Mouse (Mus musculus): ENCODE results near the gene Ccni. TPM values are rescaled to one million over a fixed set of nuclear protein-coding genes. Genes with fewer than 3 reads are reported as not detected.

The Ccni gene
- 48.4 and 50.8 TPM in 2 replicates for polyA plus RNA-seq (2015; fragmentation: Nextera tagmentation; extraction: Ambion mirVana)

DNA sequence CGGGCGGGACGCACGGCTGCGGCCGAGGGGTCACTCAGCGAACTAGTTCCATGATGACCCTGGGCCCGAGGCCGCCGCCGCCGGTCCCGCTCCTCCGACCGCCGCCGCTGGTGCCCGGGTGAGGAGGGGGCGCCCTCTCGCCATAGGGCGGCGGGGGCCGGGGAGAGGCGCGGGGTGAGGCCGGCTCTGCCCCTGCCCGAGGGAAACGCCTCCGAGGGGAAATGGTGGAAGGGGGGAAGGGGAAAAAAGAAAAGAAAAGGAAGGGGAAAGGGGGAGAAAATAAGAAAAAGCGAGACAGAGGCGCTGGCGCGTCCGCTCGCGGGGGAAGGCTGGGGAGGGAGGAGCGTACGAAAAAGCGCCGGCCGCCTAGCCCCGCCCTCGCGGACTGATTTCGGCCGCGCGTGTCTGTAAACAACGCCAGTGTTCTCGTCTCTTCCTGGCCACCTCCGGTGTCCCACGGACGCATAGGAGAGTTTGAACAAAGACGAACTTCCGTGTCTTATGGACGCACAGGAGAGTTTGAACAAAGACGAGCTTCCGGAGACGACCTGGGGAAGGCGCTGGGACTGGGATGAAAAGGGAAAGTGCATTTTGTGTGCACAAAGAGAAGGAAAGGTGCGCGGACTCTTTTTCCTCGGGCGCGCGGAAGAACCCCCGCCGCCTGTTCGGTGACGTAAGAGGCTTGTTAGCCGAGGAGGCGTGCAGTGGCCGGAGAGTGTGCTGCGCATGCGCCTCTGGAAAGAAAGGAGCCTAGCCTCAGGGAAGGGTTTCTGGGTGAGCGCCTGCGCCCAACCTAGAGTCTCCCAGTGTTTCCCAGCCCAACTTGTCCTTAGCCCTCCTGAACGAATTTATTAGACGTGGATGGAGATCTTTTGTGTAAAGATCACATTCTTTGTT is at the start of gene Ccni, which contains the start of gene 2010109A12Rik:
Ccni (minus strand) TSS at position 387 of the 897 bp plus-strand sequence.
2010109A12Rik (plus strand) TSS at position 410 of the 897 bp plus-strand sequence.
- Histone ChIP-seq H3K27ac (replicated peaks) (peak within 1 kb of the TSS; percentile 89), H3K36me3 (ENCODE audit: control insufficient read depth, insufficient read depth, low read length) (no peaks in the 10 kb centered on the region), H3K9me3 (ENCODE audit: control insufficient read depth, low read length) (no peaks in the 10 kb centered on the region), H3K9ac (ENCODE audit: low read length) (peak within 1 kb of the TSS; percentile 86), H3K27me3 (ENCODE audit: control insufficient read depth, insufficient read depth, low read length) (no peaks in the 10 kb centered on the region), H3K4me3 (ENCODE audit: low read depth, low read length) (peak within 1 kb of the TSS; percentile 95), H3K4me2 (replicated peaks; ENCODE audit: low read depth) (peak within 1 kb of the TSS; percentile 67), H3K4me1 (replicated peaks; ENCODE audit: control insufficient read depth, insufficient read depth) (no peaks in the 10 kb centered on the region)
- peak; percentile 94 for DNase-seq (ENCODE audit: low spot score)
- TF ChIP-seq CTCF (IDR thresholded peaks at IDR 0.05; ENCODE audit: low read depth) (no peak), EP300 (optimal IDR thresholded peaks at IDR 0.05) (peak; percentile 83)
- ATAC-seq (ENCODE audit: low FRiP score, low TSS enrichment): peak; percentile 97
- whole genome bisulfite sequencing: under 1% methylated on average over 73 of the region's 79 CpGs

DNA sequence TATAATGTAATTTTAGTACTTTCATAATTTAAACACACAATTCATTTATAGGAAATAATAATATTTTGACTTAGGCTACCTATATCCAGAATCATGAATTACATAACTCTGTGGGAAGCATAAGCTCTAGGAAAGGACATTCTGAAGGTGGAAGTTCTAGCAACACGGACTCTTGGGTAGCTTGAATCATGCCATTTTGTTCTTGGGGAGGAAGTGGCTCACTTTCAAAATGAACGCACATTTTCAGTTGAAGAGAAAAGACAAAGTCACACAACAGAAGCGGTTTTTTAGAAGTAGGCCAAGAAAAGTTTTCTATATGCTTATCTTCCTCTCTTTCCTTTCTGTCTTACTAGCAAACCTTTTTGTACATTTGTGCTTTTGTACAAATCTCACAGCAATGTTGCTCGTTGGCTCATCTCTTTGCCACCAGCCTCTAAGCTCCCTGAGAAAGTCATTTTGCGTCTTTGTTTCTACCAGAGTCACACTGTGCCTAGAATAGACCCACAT is 49.5 kb upstream of the Ccni start:
- Histone ChIP-seq H3K36me3 (ENCODE audit: control insufficient read depth, insufficient read depth, low read length) (no peaks in the 10 kb centered on the region), H3K4me1 (replicated peaks; ENCODE audit: control insufficient read depth, insufficient read depth) (no peaks in the 10 kb centered on the region), H3K4me2 (replicated peaks; ENCODE audit: low read depth) (no peak overlapping the region), H3K9me3 (ENCODE audit: control insufficient read depth, low read length) (no peaks in the 10 kb centered on the region), H3K27ac (replicated peaks) (no peak overlapping the region), H3K9ac (ENCODE audit: low read length) (no peak overlapping the region), H3K4me3 (ENCODE audit: low read depth, low read length) (no peak overlapping the region), H3K27me3 (ENCODE audit: control insufficient read depth, insufficient read depth, low read length) (no peaks in the 10 kb centered on the region)
- ATAC-seq (ENCODE audit: low FRiP score, low TSS enrichment): no peak
- 85% methylated on average over 5 of the region's 5 CpGs for WGBS
- DNase-seq (ENCODE audit: low spot score): no peak
- no peak for TF ChIP-seq CTCF (IDR thresholded peaks at IDR 0.05; ENCODE audit: low read depth)
- no peak for TF ChIP-seq EP300 (optimal IDR thresholded peaks at IDR 0.05)

- DNase-seq (ENCODE audit: low spot score) (no peak), ATAC-seq (ENCODE audit: low FRiP score, low TSS enrichment) (no peak)
- no peak overlapping the region for H3K4me2 ChIP-seq (replicated peaks; ENCODE audit: low read depth)
- H3K9ac ChIP-seq (ENCODE audit: low read length): no peak overlapping the region
- H3K27ac ChIP-seq (replicated peaks): no peak overlapping the region
- no peaks in the 10 kb centered on the region for H3K36me3 ChIP-seq (ENCODE audit: control insufficient read depth, insufficient read depth, low read length)
- no peak for TF ChIP-seq CTCF (IDR thresholded peaks at IDR 0.05; ENCODE audit: low read depth)
- no peak for TF ChIP-seq EP300 (optimal IDR thresholded peaks at IDR 0.05)
- H3K4me1 ChIP-seq (replicated peaks; ENCODE audit: control insufficient read depth, insufficient read depth): no peaks in the 10 kb centered on the region
- no peaks in the 10 kb centered on the region for H3K27me3 ChIP-seq (ENCODE audit: control insufficient read depth, insufficient read depth, low read length)
- no peak overlapping the region for H3K4me3 ChIP-seq (ENCODE audit: low read depth, low read length)
- H3K9me3 ChIP-seq (ENCODE audit: control insufficient read depth, low read length): no peaks in the 10 kb centered on the region
- 82% methylated on average over 12 of the region's 12 CpGs for WGBS
These were observed 44.9 kb upstream of the Ccni start for GRCm38 (mm10) chr5:93251001-93251760.

DNA sequence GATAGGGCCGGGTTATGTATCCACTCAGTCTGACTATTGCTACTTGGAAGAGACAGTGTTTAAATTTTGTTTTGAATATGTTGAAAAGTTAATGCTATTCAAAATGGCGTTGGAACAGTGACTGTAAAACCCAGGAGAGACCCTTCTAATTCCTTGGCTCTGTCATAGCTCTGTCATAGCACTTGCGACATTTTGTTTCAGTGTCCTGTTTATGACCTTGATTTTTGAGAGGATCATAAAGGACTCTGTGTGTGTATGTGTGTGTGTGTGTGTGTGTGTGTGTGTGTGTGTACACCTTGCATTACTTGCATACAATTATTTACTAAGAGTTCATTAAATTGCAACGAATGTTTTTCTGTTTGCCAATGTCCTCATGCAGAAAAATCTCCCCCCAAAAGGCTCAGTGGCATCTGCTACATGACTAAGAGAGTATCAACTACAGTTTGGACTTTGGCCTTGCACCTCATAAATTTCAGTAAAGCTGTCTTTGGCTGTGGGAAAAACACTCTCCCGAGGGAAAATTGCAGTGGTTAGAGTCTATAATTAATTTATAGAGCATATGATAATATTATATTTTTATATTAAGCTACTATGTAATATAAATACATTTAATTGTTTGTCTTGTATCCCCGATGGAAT is 43.8 kb upstream of the Ccni start:
- H3K9ac ChIP-seq (ENCODE audit: low read length): no peak overlapping the region
- no peak overlapping the region for H3K27ac ChIP-seq (replicated peaks)
- H3K27me3 ChIP-seq (ENCODE audit: control insufficient read depth, insufficient read depth, low read length): no peaks in the 10 kb centered on the region
- no peaks in the 10 kb centered on the region for H3K36me3 ChIP-seq (ENCODE audit: control insufficient read depth, insufficient read depth, low read length)
- no peak for TF ChIP-seq EP300 (optimal IDR thresholded peaks at IDR 0.05)
- no peak for TF ChIP-seq CTCF (IDR thresholded peaks at IDR 0.05; ENCODE audit: low read depth)
- H3K9me3 ChIP-seq (ENCODE audit: control insufficient read depth, low read length): no peaks in the 10 kb centered on the region
- H3K4me3 ChIP-seq (ENCODE audit: low read depth, low read length): no peak overlapping the region
- H3K4me2 ChIP-seq (replicated peaks; ENCODE audit: low read depth): no peak overlapping the region
- WGBS: 66% methylated on average over 6 of the region's 6 CpGs
- no peak for DNase-seq (ENCODE audit: low spot score)
- ATAC-seq (ENCODE audit: low FRiP score, low TSS enrichment): no peak
- H3K4me1 ChIP-seq (replicated peaks; ENCODE audit: control insufficient read depth, insufficient read depth): no peaks in the 10 kb centered on the region

DNA sequence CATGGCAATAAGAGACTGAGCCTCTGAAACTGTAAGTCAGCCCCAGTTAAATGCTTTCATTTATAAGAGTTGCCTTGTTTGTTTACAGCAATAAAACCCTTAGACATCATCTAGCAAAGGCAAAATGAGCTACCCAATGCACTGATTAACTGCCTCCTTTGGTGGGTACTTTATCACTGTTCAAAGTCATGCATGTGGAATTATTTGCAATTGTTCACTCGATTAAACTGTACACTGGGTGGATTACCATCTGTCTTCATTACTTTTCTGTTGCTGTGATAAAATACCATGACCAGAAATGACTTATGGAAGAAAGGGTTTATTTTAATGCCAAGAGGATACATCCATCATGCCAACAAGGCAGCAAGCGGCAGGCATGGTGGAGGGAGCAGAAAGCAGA is 39.0 kb upstream of the Ccni start:
- H3K27ac ChIP-seq (replicated peaks): no peak overlapping the region
- ATAC-seq (ENCODE audit: low FRiP score, low TSS enrichment): no peak
- TF ChIP-seq EP300 (optimal IDR thresholded peaks at IDR 0.05) (no peak), CTCF (IDR thresholded peaks at IDR 0.05; ENCODE audit: low read depth) (no peak)

More for the DNA sequence above, 39.0 kb upstream of the Ccni start:
- Histone ChIP-seq H3K36me3 (ENCODE audit: control insufficient read depth, insufficient read depth, low read length) (no peaks in the 10 kb centered on the region), H3K4me2 (replicated peaks; ENCODE audit: low read depth) (no peak overlapping the region), H3K27me3 (ENCODE audit: control insufficient read depth, insufficient read depth, low read length) (no peaks in the 10 kb centered on the region), H3K4me3 (ENCODE audit: low read depth, low read length) (no peak overlapping the region), H3K9me3 (ENCODE audit: control insufficient read depth, low read length) (no peaks in the 10 kb centered on the region), H3K4me1 (replicated peaks; ENCODE audit: control insufficient read depth, insufficient read depth) (no peaks in the 10 kb centered on the region), H3K9ac (ENCODE audit: low read length) (no peak overlapping the region)
- no peak for DNase-seq (ENCODE audit: low spot score)
- WGBS: 58% methylated on average over 2 of the region's 2 CpGs

Data from stomach, postnatal 0 days (tissue).